Mouse (Mus musculus) heart, embryonic 13.5 days (tissue): ENCODE data around the gene Mc3r. TPM values are rescaled to one million over a fixed set of nuclear protein-coding genes. Genes with fewer than 3 reads are reported as not detected.
A peak's percentile ranks its signal among the peaks of the same experiment; 100 is the strongest.

Experiments used
- ATAC-seq: fragments of 200-750 bp; cut with Nextera tagmentation; 2 replicates; pipeline ENCODE4 v1.8.0; 2017; ENCODE audit warnings: moderate TSS enrichment; ENCODE audit not compliant: insufficient number of reproducible peaks, low FRiP score, low TSS enrichment; ENCODE audit errors: extremely low read depth
- H3K27ac ChIP-seq: fragments of 300-500 bp; sonication (generic); replicated peaks from 2 replicates; pipeline ENCODE4 v1.5.1; 2015; ENCODE audit warnings: moderate library complexity, mild to moderate bottlenecking, inconsistent platforms
- H3K27me3 ChIP-seq: fragments of 300-500 bp; sonication (generic); replicated peaks from 2 replicates; pipeline ENCODE4 v1.6.1; 2015; ENCODE audit warnings: mild to moderate bottlenecking, inconsistent platforms
- H3K36me3 ChIP-seq: fragments of 300-500 bp; sonication (generic); 2 replicates; pipeline ENCODE4 v1.6.1; 2015; ENCODE audit warnings: mild to moderate bottlenecking, inconsistent platforms
- H3K4me1 ChIP-seq: fragments of 300-500 bp; sonication (generic); 2 replicates; pipeline ENCODE4 v1.6.1; 2015; ENCODE audit warnings: inconsistent platforms
- H3K4me2 ChIP-seq: fragments of 300-500 bp; sonication (generic); 2 replicates; pipeline ENCODE4 v1.6.1; 2015; ENCODE audit warnings: inconsistent platforms, mild to moderate bottlenecking, moderate library complexity
- H3K4me3 ChIP-seq: fragments of 300-500 bp; sonication (generic); 2 replicates; pipeline ENCODE4 v1.5.1; 2015; ENCODE audit warnings: moderate library complexity, mild to moderate bottlenecking, inconsistent platforms
- H3K9ac ChIP-seq: fragments of 300-500 bp; sonication (generic); 2 replicates; pipeline ENCODE4 v1.6.1; 2015; ENCODE audit warnings: inconsistent platforms, mild to moderate bottlenecking, moderate library complexity
- H3K9me3 ChIP-seq: fragments of 300-500 bp; sonication (generic); 2 replicates; pipeline ENCODE4 v1.6.1; 2016; ENCODE audit warnings: inconsistent platforms
- WGBS: fragments of 180-500 bp; shearing (Covaris S2); methylation state at CpG from one replicate; pipeline ENCODE4 v1.1.7; 2015; ENCODE audit warnings: mixed read lengths; 5-methylcytosine and 5-hydroxymethylcytosine counted together
- polyA plus RNA-seq: library from polyadenylated mRNA; unstranded; fragments of >200 nt; fragmentation: Nextera tagmentation; extraction: Ambion mirVana; gene quantifications from 2 replicates; pipeline ENCODE4 v1.2.1, GENCODE M21; 2015

Gene Mc3r
- polyA plus RNA-seq, 1 experiment from 2014 or later: not detected

DNA sequence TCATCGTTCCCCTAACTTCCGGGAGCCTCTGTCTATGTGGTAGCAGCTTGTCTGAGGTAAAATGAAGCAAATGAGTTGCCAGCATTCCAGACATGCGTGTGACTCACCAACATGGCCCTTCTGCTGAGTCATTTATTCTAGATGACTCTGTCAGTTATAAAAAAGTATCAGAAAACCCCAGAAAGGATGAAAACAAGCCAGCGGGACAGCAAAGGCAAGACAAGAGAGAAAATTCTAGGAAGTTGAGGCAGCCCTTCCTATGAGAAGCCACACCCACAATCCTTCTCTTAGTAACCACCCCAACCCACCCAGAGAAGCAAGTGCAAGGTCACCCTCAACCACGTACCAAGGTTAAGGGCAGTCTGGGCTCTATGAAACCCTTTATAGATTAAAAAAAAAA, 8.7 kb downstream of the Mc3r start:
- WGBS: 67% methylated on average over 5 of the region's 5 CpGs
- Histone ChIP-seq H3K4me3 (no peak overlapping the region), H3K27me3 (peaks cover 8% of the 10 kb centered on the region; the same call in 1 of the 2 replicates), H3K4me1 (peaks cover 13% of the 10 kb centered on the region; the same call in 1 of the 2 replicates), H3K9ac (no peak overlapping the region), H3K9me3 (no peaks in the 10 kb centered on the region), H3K36me3 (no peaks in the 10 kb centered on the region), H3K27ac (no peak overlapping the region; the same call in 1 of the 2 replicates), H3K4me2 (peak overlapping the region; percentile 52)
- ATAC-seq: no peak

DNA sequence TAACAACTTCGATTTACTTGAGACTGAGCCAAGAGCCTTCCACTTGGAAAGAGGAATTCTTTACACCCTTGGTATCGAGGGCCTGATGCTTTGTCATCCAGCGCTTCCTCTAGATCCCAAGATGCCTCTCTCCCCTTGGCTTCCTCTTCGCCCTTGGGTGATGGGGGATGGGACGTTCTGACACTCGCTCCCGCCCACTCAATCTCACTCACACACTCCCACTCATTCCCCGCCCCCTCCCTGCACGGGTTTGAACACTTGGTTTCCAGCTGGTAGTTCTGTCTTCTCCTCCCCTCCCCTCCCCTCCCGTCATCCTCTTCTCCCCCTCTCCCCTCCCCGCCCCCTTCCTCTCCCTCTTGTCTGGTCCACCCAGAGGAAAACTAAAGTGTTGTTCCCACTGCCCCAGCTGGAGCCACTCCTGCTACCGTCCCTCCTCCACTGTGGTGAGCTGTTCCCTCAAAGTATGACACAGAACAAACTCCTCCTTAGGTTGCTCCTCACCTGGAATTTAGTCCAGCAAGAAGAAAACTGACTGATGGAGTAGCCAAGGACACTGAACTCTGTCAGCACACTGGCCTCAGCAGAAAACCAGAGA, 9.3 kb downstream of the Mc3r start:
- Histone ChIP-seq H3K27ac (no peak overlapping the region; the same call in 1 of the 2 replicates), H3K4me1 (peaks cover 13% of the 10 kb centered on the region; the same call in 1 of the 2 replicates), H3K9me3 (no peaks in the 10 kb centered on the region), H3K4me3 (no peak overlapping the region), H3K27me3 (peaks cover 4% of the 10 kb centered on the region; the same call in 1 of the 2 replicates), H3K4me2 (peak overlapping the region; percentile 52), H3K36me3 (no peaks in the 10 kb centered on the region), H3K9ac (no peak overlapping the region)
- ATAC-seq: no peak
- 19% methylated on average over 11 of the region's 12 CpGs for WGBS

DNA sequence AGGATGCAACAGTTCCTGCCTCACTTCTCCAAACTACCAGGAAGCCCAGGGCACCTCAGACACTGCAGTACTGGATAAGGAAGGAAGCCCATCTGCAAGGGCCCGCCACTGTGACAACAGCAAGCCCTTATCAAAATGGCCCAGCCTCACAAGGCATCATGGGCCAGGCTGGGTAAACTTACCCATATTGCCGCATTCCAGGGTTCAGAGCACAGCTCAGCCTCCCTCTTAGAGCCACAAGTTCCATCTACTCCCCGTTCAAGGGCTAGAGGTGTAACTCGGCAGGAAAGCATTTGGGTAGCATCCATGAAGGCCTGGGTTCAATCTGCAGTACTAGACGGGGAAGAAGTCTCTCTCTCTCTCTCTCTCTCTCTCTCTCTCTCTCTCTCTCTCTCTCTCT, 11.8 kb downstream of the Mc3r start:
- Histone ChIP-seq H3K9ac (no peak overlapping the region), H3K4me2 (peak overlapping the region; percentile 24; the same call in 1 of the 2 replicates), H3K4me1 (peaks cover 13% of the 10 kb centered on the region; the same call in 1 of the 2 replicates), H3K36me3 (no peaks in the 10 kb centered on the region), H3K9me3 (no peaks in the 10 kb centered on the region), H3K27ac (no peak overlapping the region), H3K27me3 (no peaks in the 10 kb centered on the region), H3K4me3 (no peak overlapping the region)
- ATAC-seq: 0 out of 2 replicates have a peak, but pooled peaks have one; percentile 44
- WGBS: 54% methylated on average over 5 of the region's 5 CpGs

DNA sequence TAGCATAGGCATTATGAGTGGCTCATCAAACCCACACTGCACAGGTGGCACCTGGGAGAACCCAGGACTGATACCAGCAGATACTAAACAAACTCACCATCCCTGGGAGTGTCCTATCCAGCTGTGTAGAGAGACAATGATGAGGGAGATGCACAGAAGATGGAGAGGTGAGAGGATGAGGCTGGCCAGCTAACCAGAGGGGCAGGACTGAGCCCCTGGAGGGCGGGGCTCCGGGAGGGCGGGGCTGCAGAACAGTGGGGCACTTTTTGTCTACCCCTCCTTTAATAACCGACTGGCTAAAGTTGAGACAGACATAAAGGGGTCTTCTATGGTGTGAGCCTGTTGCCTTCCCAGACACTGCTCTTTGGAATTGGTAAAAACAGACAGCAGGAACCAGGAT, 13.1 kb downstream of the Mc3r start:
- peak overlapping the region; percentile 18 for H3K4me2 ChIP-seq
- H3K27ac ChIP-seq: no peak overlapping the region
- H3K4me3 ChIP-seq: no peak overlapping the region
- no peaks in the 10 kb centered on the region for H3K27me3 ChIP-seq
- 0 out of 2 replicates have a peak, but pooled peaks have one; percentile 29 for ATAC-seq
- 69% methylated on average over 4 of the region's 4 CpGs for WGBS
- H3K4me1 ChIP-seq: peaks cover 12% of the 10 kb centered on the region; the same call in 1 of the 2 replicates
- no peaks in the 10 kb centered on the region for H3K9me3 ChIP-seq
- no peaks in the 10 kb centered on the region for H3K36me3 ChIP-seq
- H3K9ac ChIP-seq: no peak overlapping the region

DNA sequence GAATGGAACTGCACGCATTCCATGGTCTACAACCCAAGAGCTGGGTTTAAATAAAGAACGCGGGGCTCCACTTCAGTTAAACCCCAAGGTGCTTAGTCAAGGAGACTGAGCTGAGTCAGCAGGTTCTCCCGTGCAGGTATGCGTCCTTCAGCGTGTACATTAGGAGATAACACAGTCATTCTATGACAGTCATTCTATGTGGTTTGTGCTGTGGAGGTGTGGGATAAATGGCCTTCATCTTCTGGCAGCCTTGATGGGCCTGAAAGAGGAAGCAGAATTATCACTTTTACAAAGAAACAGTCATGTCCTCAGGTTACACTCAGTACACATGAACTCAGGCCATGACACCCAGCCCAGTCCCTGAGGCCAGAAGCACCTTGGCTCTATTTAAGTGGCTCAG, 14.9 kb downstream of the Mc3r start:
- no peaks in the 10 kb centered on the region for H3K4me1 ChIP-seq
- no peaks in the 10 kb centered on the region for H3K9me3 ChIP-seq
- H3K27me3 ChIP-seq: no peaks in the 10 kb centered on the region
- H3K9ac ChIP-seq: no peak overlapping the region
- H3K27ac ChIP-seq: no peak overlapping the region
- no peak overlapping the region for H3K4me3 ChIP-seq
- ATAC-seq: no peak
- 73% methylated on average over 6 of the region's 6 CpGs for WGBS
- H3K4me2 ChIP-seq: no peak overlapping the region
- no peaks in the 10 kb centered on the region for H3K36me3 ChIP-seq

DNA sequence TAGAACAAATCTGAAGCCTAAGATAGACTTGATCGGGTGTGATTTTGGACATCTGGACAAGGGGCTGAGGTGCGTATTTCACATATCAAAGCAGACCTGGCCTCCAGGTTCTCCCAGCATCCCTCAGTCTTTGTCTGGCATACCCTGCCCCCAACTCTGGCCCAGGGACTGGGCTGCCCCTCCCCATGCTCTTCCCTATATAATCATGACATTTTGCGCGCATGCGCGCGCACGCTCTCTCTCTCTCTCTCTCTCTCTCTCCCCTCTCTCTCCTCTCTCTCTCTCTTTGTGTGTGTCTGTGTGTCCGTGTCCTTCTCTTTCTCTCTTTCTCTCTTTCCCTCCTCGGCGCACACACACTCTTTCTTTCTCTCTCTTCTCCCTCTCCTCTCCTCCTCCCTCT, 21.6 kb downstream of the Mc3r start:
- H3K4me3 ChIP-seq: no peak overlapping the region
- H3K27me3 ChIP-seq: no peaks in the 10 kb centered on the region
- H3K36me3 ChIP-seq: no peaks in the 10 kb centered on the region
- ATAC-seq: no peak
- no peak overlapping the region for H3K9ac ChIP-seq
- no peak overlapping the region for H3K4me2 ChIP-seq
- no peaks in the 10 kb centered on the region for H3K9me3 ChIP-seq
- WGBS: 87% methylated on average over 11 of the region's 11 CpGs
- H3K4me1 ChIP-seq: peaks cover 9% of the 10 kb centered on the region
- no peak overlapping the region for H3K27ac ChIP-seq

DNA sequence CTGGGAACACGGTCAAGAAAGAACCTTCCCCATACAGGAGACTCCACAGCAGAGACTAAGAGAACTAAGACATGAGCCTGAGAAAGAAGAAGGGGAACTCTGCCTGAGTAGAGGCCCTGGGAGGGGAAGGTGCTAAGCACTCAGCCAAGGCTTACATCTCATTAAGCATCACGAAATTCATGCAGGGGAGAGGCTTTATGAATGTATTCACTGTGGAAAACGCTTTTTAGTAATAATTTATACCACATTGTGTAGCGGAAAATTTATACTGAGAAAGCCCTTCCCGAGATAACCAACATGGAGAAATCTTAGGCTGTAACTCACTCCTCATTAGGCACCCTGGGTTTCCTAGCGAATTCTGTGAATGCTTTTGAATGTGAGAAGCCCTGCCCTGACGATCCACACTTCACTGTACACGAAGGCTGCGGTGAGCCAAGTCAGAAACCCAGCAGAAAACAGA, 22.2 kb downstream of the Mc3r start:
- Histone ChIP-seq H3K4me2 (no peak overlapping the region), H3K4me3 (no peak overlapping the region), H3K27me3 (no peaks in the 10 kb centered on the region), H3K27ac (no peak overlapping the region), H3K9ac (no peak overlapping the region), H3K36me3 (no peaks in the 10 kb centered on the region), H3K4me1 (peaks cover 10% of the 10 kb centered on the region), H3K9me3 (no peaks in the 10 kb centered on the region)
- 42% methylated on average over 9 of the region's 9 CpGs for WGBS
- no peak for ATAC-seq

DNA sequence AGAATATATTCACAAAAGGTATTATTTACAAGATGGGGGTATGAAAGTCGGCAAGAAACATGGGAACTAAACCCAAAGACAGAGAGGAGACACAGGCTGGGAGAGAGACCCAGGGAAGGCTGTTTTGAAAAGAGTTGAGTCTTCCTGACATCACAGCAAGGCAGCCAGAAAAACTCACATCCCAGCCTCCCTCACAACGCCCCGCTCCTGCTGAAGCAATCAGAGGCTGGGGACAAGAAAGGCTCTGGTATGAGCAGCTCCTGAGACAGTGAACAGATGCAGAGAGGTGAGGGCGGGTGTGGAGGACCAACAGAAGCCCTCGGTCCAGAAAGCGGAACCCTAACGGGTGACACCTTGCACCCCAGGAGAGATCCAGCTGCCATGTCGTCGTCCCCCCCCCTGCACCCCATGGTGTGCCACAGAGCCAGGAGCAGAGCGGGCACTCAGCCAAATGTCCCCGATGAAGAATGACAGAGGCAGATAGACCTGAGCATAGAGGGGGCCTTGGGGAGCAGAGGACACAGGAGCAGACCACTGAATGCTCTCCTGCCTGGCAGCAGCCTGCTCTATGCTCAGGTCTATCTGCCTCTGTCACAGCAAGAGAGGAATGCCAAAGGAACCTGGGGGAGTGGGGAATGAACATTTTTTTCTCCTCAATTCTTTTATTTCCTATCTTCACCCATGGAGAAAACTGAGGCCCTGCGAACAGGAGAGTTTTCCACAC, 22.8 kb downstream of the Mc3r start:
- Histone ChIP-seq H3K4me3 (no peak overlapping the region), H3K9ac (0 out of 2 replicates have a peak overlapping the region, but pooled peaks have one; percentile 37), H3K36me3 (no peaks in the 10 kb centered on the region), H3K4me2 (peak overlapping the region; percentile 7; the same call in 1 of the 2 replicates), H3K27ac (no peak overlapping the region), H3K4me1 (peaks cover 17% of the 10 kb centered on the region), H3K27me3 (no peaks in the 10 kb centered on the region), H3K9me3 (no peaks in the 10 kb centered on the region)
- 43% methylated on average over 12 of the region's 12 CpGs for WGBS
- ATAC-seq: no peak; the same call in 1 of the 2 replicates

DNA sequence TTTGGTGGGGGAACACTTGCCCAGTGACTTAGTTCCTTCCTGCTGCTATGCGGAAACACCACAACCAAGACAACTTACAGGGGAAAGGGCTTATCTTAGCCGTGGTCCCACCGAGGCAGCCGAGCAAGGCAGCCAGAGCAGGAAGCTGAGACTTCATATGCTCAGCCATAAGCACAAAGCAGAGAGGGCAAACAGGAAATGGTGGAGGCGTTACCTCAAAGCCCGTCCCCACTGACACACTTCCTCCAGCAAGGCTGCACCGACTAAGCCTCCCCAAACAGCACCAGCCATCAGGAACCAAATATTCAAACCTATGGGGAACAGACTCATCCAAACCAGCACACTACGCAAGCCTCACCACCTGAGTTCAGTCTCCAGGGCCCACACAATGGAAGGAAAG, 26.4 kb downstream of the Mc3r start:
- H3K4me1 ChIP-seq: peaks cover 20% of the 10 kb centered on the region
- H3K4me2 ChIP-seq: no peak overlapping the region
- WGBS: 58% methylated on average over 8 of the region's 8 CpGs
- no peak for ATAC-seq
- H3K36me3 ChIP-seq: no peaks in the 10 kb centered on the region
- no peak overlapping the region for H3K9ac ChIP-seq
- no peak overlapping the region for H3K27ac ChIP-seq
- H3K9me3 ChIP-seq: no peaks in the 10 kb centered on the region
- no peak overlapping the region for H3K4me3 ChIP-seq
- no peaks in the 10 kb centered on the region for H3K27me3 ChIP-seq

DNA sequence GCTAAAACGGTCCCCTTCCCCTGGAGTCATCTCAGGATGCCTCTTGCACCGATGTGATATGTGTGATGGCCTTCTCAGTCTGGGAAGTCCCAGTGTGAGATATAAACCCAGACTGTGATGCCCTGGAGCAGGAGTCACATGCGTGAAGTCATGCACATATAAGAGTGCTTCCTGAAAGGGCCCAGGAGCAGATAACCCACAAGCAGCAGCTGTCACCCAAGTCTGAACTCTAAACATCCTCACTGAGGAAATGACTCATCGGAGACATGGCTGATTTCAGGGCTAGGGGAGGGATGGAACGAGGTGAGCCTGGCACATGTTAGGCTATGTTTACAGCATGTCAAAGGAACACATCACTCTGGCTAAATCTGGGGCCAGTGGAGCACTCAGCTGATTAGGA, 27.9 kb downstream of the Mc3r start:
- Histone ChIP-seq H3K4me1 (peaks cover 17% of the 10 kb centered on the region), H3K27me3 (no peaks in the 10 kb centered on the region), H3K36me3 (no peaks in the 10 kb centered on the region), H3K4me3 (no peak overlapping the region), H3K27ac (peak overlapping the region; percentile 36; the same call in 1 of the 2 replicates), H3K9ac (no peak overlapping the region), H3K4me2 (no peak overlapping the region), H3K9me3 (no peaks in the 10 kb centered on the region)
- peak; percentile 46; the same call in 1 of the 2 replicates for ATAC-seq
- WGBS: 13% methylated on average over 5 of the region's 5 CpGs

DNA sequence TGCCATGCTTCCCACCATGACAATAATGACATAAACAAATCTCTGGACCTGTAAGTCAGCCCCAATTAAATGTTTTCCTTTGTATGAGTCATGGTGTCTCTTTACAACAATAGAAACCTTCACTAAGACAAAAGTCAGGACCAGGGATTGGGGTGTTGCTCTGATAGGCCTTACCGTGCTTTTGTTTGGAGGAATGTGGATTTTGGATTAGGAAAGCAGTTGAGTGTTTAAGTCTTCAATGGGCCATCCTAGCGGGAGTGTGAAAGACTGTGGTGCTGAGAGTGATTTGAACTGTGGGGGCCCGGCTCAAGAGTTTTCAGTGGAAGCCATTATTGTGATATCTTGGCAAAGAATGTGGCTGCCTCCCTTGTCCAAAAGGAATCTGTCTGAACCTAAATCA, 30.7 kb downstream of the Mc3r start:
- ATAC-seq: no peak

More for the DNA sequence above, 30.7 kb downstream of the Mc3r start:
- Histone ChIP-seq H3K36me3 (no peaks in the 10 kb centered on the region), H3K4me1 (peaks cover 12% of the 10 kb centered on the region), H3K27me3 (no peaks in the 10 kb centered on the region), H3K9ac (no peak overlapping the region), H3K4me3 (no peak overlapping the region), H3K9me3 (no peaks in the 10 kb centered on the region), H3K4me2 (no peak overlapping the region), H3K27ac (no peak overlapping the region)
- 78% methylated on average over 3 of the region's 3 CpGs for WGBS
